Mouse (Mus musculus) MEL (cell line): ENCODE results near the gene Stat4.

Source experiments
- CHD1 ChIP-seq: IDR thresholded peaks from 2 replicates; pipeline ENCODE4 v1.6.1; 2012; ENCODE audit warnings: low read depth, mild to moderate bottlenecking, inconsistent platforms, low read length, improper control_type of control experiment
- CTCF ChIP-seq, 3 experiments: IDR thresholded peaks in 2 of 3; conservative IDR thresholded peaks in 1 of 3; 2 replicates each; pipeline ENCODE4 v1.5.1; 2011 to 2012; ENCODE audit warnings: low read length in 3 of 3, low read depth in 2 of 3, mild to moderate bottlenecking in 2 of 3, improper control_type of control experiment in 1 of 3, inconsistent platforms in 1 of 3, mixed read lengths in 1 of 3, moderate library complexity in 1 of 3; ENCODE audit not compliant: control insufficient read depth in 1 of 3, insufficient read depth in 1 of 3, poor library complexity in 1 of 3, severe bottlenecking in 1 of 3
- EP300 ChIP-seq, 2 experiments: IDR thresholded peaks; 2 replicates each; pipeline ENCODE4 v1.6.1; 2011; ENCODE audit warnings: improper control_type of control experiment in 2 of 2, low read length in 2 of 2, low read depth in 1 of 2, mild to moderate bottlenecking in 1 of 2
- GATA1 ChIP-seq: IDR thresholded peaks from 2 replicates; pipeline ENCODE4 v1.6.1; 2011; ENCODE audit warnings: low read depth, low read length, improper control_type of control experiment
- JUND ChIP-seq: IDR thresholded peaks from 2 replicates; pipeline ENCODE4 v1.6.1; 2011; ENCODE audit warnings: low read depth, mild to moderate bottlenecking, improper control_type of control experiment, low read length
- MYB ChIP-seq: IDR thresholded peaks from 2 replicates; pipeline ENCODE4 v1.6.1; 2011; ENCODE audit warnings: mild to moderate bottlenecking, low read depth, low read length, improper control_type of control experiment
- MYC ChIP-seq: IDR thresholded peaks from 2 replicates; pipeline ENCODE4 v1.6.1; 2011; ENCODE audit warnings: low read depth, mild to moderate bottlenecking, low read length, improper control_type of control experiment, moderate library complexity
- NRF1 ChIP-seq: IDR thresholded peaks from 2 replicates; pipeline ENCODE4 v1.6.1; 2014; ENCODE audit warnings: low read depth, mild to moderate bottlenecking, inconsistent platforms, low read length, improper control_type of control experiment, moderate library complexity; ENCODE audit not compliant: poor library complexity, insufficient read depth, severe bottlenecking
- POLR2A ChIP-seq, 2 experiments: IDR thresholded peaks; 2 replicates each; pipeline ENCODE4 v1.6.1; 2011 to 2012; ENCODE audit warnings: low read length in 2 of 2, mild to moderate bottlenecking in 2 of 2, control low read depth in 1 of 2, improper control_type of control experiment in 1 of 2, low read depth in 1 of 2, moderate library complexity in 1 of 2; ENCODE audit not compliant: control insufficient read depth in 1 of 2, insufficient read depth in 1 of 2, poor library complexity in 1 of 2
- RAD21 ChIP-seq: IDR thresholded peaks from 2 replicates; pipeline ENCODE4 v1.6.1; 2011; ENCODE audit warnings: mild to moderate bottlenecking, low read depth, low read length, improper control_type of control experiment
- ZKSCAN1 ChIP-seq: IDR thresholded peaks from 2 replicates; pipeline ENCODE4 v1.6.1; 2012; ENCODE audit warnings: low read depth, mild to moderate bottlenecking, inconsistent platforms, low read length, improper control_type of control experiment, moderate library complexity
- ZMIZ1 ChIP-seq: IDR thresholded peaks from 2 replicates; pipeline ENCODE4 v1.6.1; 2012; ENCODE audit warnings: low read depth, mild to moderate bottlenecking, inconsistent platforms, low read length, improper control_type of control experiment, moderate library complexity

- TF ChIP-seq CTCF (IDR thresholded peaks at IDR 0.05 in 2 of 3, conservative IDR thresholded peaks at IDR 0.05 in 1 of 3; ENCODE audit: control insufficient read depth in 1 of 3, insufficient read depth in 1 of 3, low read depth in 2 of 3, low read length in 3 of 3, poor library complexity in 1 of 3, severe bottlenecking in 1 of 3), result no peak
- no peak for TF ChIP-seq POLR2A (IDR thresholded peaks at IDR 0.05; ENCODE audit: control insufficient read depth in 1 of 2, insufficient read depth in 1 of 2, low read depth in 1 of 2, low read length in 2 of 2, poor library complexity in 1 of 2)
- TF ChIP-seq ZKSCAN1, result no peak
- TF ChIP-seq MYC, result no peak
- TF ChIP-seq RAD21, result no peak
- TF ChIP-seq JUND, result no peak
- no peak for TF ChIP-seq EP300 (IDR thresholded peaks at IDR 0.05; ENCODE audit: low read depth in 1 of 2, low read length in 2 of 2)
- TF ChIP-seq MYB, result no peak
- no peak for TF ChIP-seq CHD1
- no peak for TF ChIP-seq GATA1
- no peak for TF ChIP-seq NRF1
- no peak for TF ChIP-seq ZMIZ1
These were observed 25.8 kb downstream of the Stat4 start for GRCm38 (mm10) chr1:52012757-52013156.
